Mouse (Mus musculus): ENCODE measurements around the gene Gcc1.

GRCm38 (mm10) chr6:28367575-28367974, 60.6 kb downstream of the Gcc1 start:
- TF ChIP-seq CTCF (IDR thresholded peaks at IDR 0.05; ENCODE audit: borderline replicate concordance, extremely low read depth, insufficient read depth, insufficient read length) (no peak), POLR2A (IDR thresholded peaks at IDR 0.05; ENCODE audit: borderline replicate concordance, extremely low read depth, insufficient read depth, insufficient read length, poor library complexity, severe bottlenecking) (no peak)

All from brain, embryonic 14.5 days (tissue).